Mouse (Mus musculus) liver, adult 2 months (tissue): ENCODE results near the gene Psmb11.

ENCODE experiments used
- CTCF ChIP-seq: fragments of 200-500 bp; IDR thresholded peaks from 2 replicates; pipeline ENCODE4 v1.5.1; 2011; ENCODE audit warnings: low read depth, low read length, control low read depth
- POLR2A ChIP-seq: fragments of 200-500 bp; IDR thresholded peaks from 2 replicates; pipeline ENCODE4 v1.6.1; 2011; ENCODE audit warnings: low read length, control low read depth; ENCODE audit not compliant: insufficient read depth; ENCODE audit errors: extremely low read depth

DNA sequence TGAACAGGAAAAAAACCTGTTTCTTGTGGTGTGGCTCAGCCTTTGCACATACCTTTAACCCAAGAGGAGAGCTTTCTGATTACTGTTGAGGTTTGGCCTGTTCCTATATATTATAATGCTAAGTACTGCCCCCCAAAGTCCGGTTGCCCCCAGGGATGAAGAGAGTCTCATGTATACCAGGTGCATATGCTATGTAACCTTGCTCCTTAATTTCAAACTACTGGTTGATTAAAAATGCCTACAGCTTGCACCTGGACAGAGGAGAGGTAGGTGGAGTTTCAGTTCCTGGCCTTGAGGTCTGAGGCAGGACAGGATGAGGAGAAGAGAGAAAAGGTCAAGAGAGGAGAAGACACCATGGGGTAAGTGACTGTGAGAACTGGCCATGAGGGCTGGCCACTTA, at the start of gene Psmb11:
- TF ChIP-seq POLR2A (no peak), CTCF (no peak)
